Mouse (Mus musculus) skeletal muscle tissue, postnatal 0 days (tissue): Measurements from ENCODE around the gene Tgoln1. TPM values are rescaled to one million over a fixed set of nuclear protein-coding genes. Genes with fewer than 3 reads are reported as not detected.

Experiments used
- polyA plus RNA-seq: library from polyadenylated mRNA; unstranded; fragments of >200 nt; fragmentation: Nextera tagmentation; extraction: Ambion mirVana; gene quantifications from 2 replicates; pipeline ENCODE4 v1.2.1, GENCODE M21; 2015

Tgoln1 gene
- polyA plus RNA-seq, result 15.5 and 19.4 TPM in 2 replicates

DNA sequence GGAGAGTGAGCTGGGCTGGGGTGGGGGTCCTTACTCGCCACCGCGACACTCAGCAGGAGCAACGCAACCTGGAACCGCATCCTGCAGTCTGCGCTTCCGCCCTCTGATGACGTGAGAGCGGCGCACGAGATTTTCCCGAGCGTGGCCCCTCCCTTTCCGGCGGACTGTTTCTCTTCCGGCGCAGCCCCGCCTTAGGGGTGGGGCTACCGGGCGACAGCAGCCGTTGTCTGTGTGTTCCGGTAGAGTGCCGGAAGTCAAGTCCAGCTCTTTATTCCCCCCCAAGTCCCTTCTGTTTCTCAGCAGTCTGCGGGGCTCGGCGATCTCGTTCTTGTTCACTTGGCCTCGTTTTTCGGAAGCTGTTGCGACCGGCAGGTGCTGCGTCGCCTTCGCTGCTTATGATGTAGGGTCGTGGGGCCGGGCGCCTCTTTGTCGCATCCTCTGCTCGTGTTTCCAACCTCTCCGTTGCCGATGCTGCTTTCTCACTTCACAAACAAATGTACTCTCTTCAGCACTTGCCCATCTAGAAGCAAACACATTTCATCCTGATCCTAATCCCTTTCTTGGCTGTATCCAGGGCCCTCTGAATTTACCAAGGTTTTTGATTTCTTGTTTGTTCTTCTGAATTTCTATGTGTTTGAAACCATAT is at the start of gene Tgoln1:
Gene Tgoln1 (minus strand): TSS at position 358 of the 646 bp plus-strand sequence.

DNA sequence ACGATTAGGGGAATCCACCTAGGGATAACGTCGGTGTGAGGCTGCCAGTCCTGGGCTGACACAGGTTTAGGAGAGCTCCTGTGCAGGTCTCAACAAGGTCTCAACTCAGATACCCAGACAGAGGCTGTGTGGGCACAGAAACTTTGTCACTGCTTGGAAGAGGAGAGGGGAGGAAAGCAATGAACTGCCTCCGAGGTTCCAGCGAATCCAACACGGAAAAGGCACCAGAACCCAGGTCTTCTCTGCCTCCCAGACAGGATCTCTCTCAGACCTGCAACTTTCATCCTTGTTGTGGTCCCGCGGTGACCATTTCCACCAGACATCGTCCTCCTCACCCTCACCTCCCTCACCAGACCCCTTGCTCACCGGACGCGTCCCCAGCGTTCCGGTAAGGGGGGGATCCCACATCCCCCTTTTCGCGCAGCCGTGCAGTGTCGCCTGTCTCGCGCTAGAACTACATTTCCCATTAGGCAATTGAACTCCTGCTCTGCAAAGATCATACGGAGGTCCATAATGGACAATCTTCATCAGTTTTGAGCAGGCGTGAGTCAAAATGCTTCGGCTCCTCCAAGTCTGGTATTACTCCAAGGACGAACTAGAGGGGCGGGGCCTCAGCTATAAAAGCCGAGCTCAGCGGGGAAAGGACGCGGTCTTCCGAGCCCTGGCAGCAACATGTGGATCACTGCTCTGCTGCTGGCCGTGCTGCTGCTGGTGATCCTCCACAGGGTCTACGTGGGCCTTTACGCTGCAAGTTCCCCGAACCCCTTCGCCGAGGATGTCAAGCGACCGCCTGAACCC is 18.6 kb downstream of the Tgoln1 start, which contains the start of the genes Elmod3 and Retsat:
Gene Elmod3 (minus strand): TSS at position 458 of the 798 bp plus-strand sequence.
Gene Retsat (plus strand): TSS at position 520 of the 798 bp plus-strand sequence.

Other genes starting within 250 kb of the Tgoln1 start
- gene Vamp5, start 236.5 kb downstream of the Tgoln1 start, polyA plus RNA-seq, result 17.6 and 21.9 TPM in 2 replicates
- 90.7 and 105 TPM in 2 replicates for gene Vamp8, start 226.3 kb downstream of the Tgoln1 start, polyA plus RNA-seq
- gene Ggcx, start 202.7 kb downstream of the Tgoln1 start, polyA plus RNA-seq, result 14.1 and 17.0 TPM in 2 replicates
- gene Mat2a, start 177.4 kb downstream of the Tgoln1 start, polyA plus RNA-seq, result 274 and 281 TPM in 2 replicates
- gene Sh2d6, start 95.3 kb downstream of the Tgoln1 start, polyA plus RNA-seq, result 0.38 TPM in 1 of 2 replicates, not detected in the other
- gene Capg, start 72.6 kb downstream of the Tgoln1 start, polyA plus RNA-seq, result 25.8 and 33.7 TPM in 2 replicates
- 16.9 and 18.8 TPM in 2 replicates for gene Elmod3, start 18.6 kb downstream of the Tgoln1 start, polyA plus RNA-seq
- 58.7 and 60.8 TPM in 2 replicates for gene Retsat, start 18.5 kb downstream of the Tgoln1 start, polyA plus RNA-seq
- 14.8 and 16.4 TPM in 2 replicates for gene Tcf7l1, start 172.3 kb upstream of the Tgoln1 start, polyA plus RNA-seq